Mouse (Mus musculus): ENCODE data around the gene Snrpg.
"Not testable (repeated sequence)": the region's sequence is repeated elsewhere in the genome, so short reads cannot be mapped to it uniquely, and the experiment has no call there.

Snrpg gene

GRCm38 (mm10) chr6:86370764-86371339 lies at the start of gene Snrpg:
Gene Snrpg, plus strand, starts transcription at chr6:86371304.
- DNase-seq (ENCODE audit: low spot score in 2 of 2): no peak

DNA sequence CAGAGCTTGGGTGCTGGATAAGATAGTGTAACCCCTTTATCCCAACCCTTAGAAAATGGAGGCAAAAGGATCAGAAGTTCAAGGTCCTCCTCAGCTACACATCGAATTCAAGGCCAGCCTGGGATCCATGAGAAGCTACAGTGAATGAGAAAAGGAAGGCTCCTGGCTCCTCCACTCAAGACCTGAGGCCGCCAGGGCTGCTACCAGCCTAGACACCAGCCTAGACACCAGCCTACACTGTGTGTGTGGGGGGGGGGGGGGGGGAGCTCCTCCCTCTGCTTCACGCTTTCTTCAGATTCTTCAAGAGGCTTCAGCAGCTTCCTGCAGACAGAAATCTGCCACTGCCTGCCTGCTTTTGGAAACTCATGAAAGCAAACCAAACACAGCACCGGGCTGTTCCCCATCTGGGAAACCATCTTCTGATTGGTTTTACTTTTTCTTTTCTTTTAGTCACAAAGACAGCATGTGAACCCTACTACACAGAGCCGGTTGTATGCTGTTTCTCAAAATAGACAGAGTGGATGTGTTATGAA lies 49.0 kb upstream of the Snrpg start:
- DNase-seq (ENCODE audit: low spot score in 2 of 2): no peak

- no peak for DNase-seq (ENCODE audit: low spot score in 2 of 2)
Observed at GRCm38 (mm10) chr6:86322991-86323390, 48.1 kb upstream of the Snrpg start.

DNA sequence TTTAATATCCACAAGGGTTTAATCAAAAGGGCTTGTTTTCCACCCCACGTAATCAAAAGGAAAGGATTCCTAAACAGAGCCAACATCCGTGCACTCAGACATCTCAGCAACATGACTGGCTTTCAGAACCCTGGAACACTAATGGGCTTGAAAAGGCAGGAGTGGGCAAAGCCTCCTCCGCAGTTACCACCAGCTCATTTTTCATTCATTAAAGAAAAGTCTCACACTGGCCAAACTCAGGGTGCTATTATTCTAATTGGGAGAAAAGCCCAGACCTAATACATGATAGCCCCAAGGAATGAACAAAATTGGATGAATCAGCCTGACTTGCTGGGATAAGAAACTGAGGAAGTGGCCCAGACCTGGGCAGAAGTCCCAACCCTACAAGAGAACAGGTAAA lies 46.7 kb upstream of the Snrpg start:
- DNase-seq (ENCODE audit: low spot score in 2 of 2): no peak

DNA sequence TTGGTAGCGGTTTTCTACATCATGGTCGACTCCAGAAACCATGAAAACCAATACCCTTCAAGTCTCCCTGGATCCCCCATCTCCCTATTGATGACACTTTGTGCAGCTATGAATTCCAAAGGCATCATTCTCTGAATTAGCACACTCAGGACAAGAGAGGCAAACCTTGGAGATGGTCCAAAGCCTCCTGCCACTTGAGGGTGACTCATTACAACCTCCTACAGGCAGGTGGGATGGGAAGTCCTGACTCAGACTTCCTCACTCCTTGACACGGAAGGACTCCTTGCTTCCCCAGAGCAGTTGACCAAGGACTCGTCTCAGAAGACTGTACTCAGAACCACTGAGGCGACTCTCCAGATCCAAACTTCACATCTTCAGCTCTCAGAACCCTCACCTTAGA lies 45.5 kb upstream of the Snrpg start:
- DNase-seq (ENCODE audit: low spot score in 2 of 2): no peak

DNA sequence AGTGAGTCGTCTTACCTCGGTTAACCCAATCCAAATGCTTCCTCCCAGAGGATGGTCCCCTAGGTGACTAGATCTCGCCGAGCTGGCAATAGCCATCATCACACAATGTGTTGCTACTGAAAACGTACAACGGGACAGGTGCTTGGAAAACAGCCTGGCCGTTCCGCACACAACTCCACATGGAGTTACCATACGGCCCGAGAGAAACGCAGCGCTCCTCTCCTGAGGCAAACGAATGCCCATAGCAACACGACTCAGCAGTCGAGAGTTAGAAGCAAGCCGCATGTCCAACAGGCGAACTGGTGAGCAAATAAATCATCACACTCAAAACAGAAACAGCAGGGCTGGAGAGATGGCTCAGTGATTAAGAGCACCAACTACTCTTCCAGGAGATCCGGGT lies 44.2 kb upstream of the Snrpg start:
- no peak for DNase-seq (ENCODE audit: low spot score in 2 of 2)

DNA sequence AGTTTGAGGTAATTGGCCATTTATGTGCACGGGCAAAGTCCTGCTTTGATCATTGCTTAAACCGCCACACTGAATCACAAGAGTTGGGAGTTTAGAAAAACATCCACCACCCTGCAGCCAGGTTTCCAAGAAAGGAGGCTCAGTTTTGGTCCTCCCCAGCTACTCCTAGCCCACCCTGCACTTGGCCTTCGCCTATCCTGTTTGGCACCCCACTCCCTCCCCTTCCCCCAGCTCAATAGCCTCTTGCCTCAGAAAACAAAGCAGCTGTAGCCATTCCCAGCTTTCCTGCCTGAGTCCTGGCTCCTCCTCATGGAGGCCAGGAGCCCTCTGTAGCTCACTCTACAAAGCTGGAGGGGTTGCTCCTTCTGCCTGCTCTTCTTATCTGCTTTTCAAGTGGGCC lies 42.7 kb upstream of the Snrpg start:
- no peak for DNase-seq (ENCODE audit: low spot score in 2 of 2)

DNA sequence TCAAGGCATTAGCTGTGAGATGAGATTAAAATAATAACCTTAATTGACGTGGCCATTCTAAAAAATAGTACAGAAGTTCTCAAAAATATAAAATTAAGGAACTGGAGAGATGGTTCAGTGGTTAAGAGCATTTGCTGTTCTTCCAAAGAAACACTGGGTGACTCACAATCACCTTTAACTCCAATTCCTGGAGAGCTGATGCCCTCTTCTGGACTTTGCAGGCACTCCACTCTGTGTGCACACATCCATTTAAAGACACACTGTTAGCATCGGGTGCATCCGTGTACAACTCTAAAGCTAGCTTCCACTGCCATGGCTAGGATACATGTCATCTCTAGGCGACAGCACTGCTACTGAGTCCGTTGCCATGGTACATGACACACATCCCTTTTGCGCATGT lies 41.2 kb upstream of the Snrpg start:
- no peak for DNase-seq (ENCODE audit: low spot score in 2 of 2)

- no peak for DNase-seq (ENCODE audit: low spot score in 2 of 2)
Observed at GRCm38 (mm10) chr6:86335121-86335849, 35.8 kb upstream of the Snrpg start.

GRCm38 (mm10) chr6:86335860-86336259 lies 35.2 kb upstream of the Snrpg start:
- DNase-seq (ENCODE audit: low spot score in 2 of 2): no peak

DNA sequence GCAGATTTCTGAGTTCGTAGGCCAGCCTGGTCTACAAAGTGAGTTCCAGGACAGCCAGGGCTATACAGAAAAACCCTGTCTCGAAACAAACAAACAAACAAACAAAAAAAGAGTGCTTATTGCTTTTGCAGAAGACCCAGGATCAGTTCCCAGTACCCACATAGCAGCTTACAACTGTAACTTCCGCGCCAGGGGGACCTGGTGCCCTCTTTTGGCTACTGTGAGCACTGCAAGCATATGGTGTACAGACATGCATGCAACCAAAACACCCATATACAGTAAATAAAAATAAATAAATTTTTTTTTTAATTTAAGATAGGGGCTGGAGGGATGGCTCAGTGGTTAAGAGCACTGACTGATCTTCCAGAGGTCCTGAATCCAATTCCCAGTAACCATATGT lies 34.8 kb upstream of the Snrpg start:
- not testable (repeated sequence) for DNase-seq (ENCODE audit: low spot score in 2 of 2)

- DNase-seq (ENCODE audit: low spot score in 2 of 2): no peak
Observed at GRCm38 (mm10) chr6:86343656-86344055, 27.4 kb upstream of the Snrpg start.

- DNase-seq (ENCODE audit: low spot score in 2 of 2): no peak
Observed at GRCm38 (mm10) chr6:86346063-86346462, 25.0 kb upstream of the Snrpg start.

GRCm38 (mm10) chr6:86349257-86349656 lies 21.8 kb upstream of the Snrpg start:
- DNase-seq (ENCODE audit: low spot score in 2 of 2): no peak

DNA sequence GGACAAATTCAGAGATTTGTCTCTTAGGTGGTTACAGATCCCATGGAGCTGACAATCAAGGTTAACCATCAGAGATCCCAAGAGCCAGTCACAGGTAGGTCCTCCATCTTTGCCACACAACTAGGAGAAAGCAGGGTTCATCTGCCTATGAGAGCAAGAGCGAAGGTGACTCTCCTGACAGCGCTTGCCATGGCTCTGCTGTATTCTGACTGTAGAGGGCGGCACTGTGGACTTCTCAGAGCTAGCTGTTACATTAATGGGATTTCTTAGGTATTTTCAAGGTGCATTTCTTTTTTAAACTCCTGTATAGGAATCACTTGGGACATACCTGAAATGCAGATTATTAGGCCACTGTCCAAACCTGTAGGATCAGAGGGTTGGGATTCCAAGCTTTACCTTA lies 16.2 kb upstream of the Snrpg start:
- no peak for DNase-seq (ENCODE audit: low spot score in 2 of 2)

GRCm38 (mm10) chr6:86356956-86357355 lies 14.1 kb upstream of the Snrpg start:
- no peak for DNase-seq (ENCODE audit: low spot score in 2 of 2)

DNA sequence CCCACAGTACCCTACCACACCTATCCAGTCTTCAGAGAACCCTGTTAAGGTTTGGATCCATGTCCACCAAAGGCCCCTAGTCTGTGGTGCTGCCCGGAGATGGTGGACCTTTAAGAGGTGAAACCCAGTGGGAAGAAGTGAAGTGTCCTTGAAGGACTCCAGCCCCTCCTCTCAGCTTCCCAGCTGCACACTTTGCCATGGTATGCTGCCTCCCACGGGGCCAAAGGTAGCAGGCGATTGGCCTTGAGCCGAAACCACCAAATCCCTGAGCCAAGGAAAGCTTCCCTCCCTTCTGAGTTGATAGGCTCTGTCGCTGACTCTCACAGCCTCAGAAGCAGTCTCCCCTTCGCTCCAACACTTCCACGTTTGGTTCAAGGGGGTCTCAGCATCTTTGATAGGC lies 10.4 kb upstream of the Snrpg start:
- DNase-seq (ENCODE audit: low spot score in 2 of 2): no peak

- DNase-seq (ENCODE audit: low spot score in 2 of 2): no peak
Observed at GRCm38 (mm10) chr6:86361373-86361772, 9.7 kb upstream of the Snrpg start.

- DNase-seq (ENCODE audit: low spot score in 2 of 2): peak; percentile 42 to 81
Observed at GRCm38 (mm10) chr6:86364442-86365141, 6.5 kb upstream of the Snrpg start.

GRCm38 (mm10) chr6:86365371-86366124 lies 5.6 kb upstream of the Snrpg start, which contains the start of gene Fam136a:
Gene Fam136a, plus strand, starts transcription at chr6:86365646.
- DNase-seq (ENCODE audit: low spot score in 2 of 2): peak; percentile 98

DNA sequence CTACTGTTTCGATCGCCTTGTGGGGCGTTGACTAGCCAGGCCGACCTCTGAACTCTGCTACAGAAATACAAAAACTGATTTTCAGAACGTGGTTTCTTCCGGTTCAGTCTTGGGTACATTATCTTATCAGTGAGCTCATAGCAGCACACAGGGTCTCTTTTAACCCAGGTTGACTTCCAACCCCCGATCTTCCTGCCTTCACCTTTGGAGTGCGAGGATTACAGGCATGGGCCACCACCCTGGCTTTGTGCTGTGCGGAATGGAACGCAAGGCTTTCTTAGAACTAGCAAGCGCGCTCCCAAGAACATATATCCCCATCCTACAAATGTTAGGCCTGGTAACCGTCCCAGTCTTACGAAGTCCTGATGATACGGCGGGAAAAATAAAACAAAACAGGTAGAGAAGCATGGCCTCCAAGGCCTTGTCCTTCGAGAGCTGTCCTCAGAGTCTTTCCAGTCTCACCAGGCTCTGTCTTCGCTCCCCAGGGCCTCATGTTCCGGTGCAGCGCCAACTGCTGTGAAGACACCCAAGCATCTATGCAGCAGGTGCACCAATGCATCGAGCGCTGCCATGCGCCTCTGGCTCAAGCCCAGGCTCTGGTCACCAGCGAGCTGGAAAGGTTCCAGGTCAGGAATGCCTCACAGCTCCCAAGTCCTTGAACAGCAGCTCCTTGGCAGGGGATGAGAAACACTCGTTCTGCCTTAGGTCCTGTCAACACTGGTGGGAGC lies 4.8 kb upstream of the Snrpg start:
- peak in 1 of 2 experiments; percentile 54 for DNase-seq (ENCODE audit: low spot score in 2 of 2)
